Comparison of ENCODE assay signal across 9 mouse cellular contexts in genomic region chr11:69257807-69258206, GRCm38 (mm10). TPM values are rescaled to one million over a fixed set of nuclear protein-coding genes. Genes with fewer than 3 reads are reported as not detected.
DNase-seq lines count a peak whose midpoint lies in the region; ATAC-seq and TF ChIP-seq lines count a peak whose summit lies in the region.
"Had no signal": no experiment of that assay in that cellular context is flagged by ENCODE, and none has a peak within 500 bp of the region (broad histone marks: within the 10 kb centered on the region; RNA-seq: fewer than 3 reads in every experiment).

No protein-coding gene starts in this region.

- H3K27ac ChIP-seq in embryonic facial prominence, embryonic 11.5 days (replicated peaks; ENCODE audit: low read depth, low read length): no peak overlapping the region
- no peak overlapping the region for H3K27ac ChIP-seq in embryonic facial prominence, embryonic 10.5 days (replicated peaks)
- no peak overlapping the region for H3K27ac ChIP-seq in lung, postnatal 0 days (ENCODE audit: low read length)

- no peak for TF ChIP-seq CTCF in lung, adult 2 months (IDR thresholded peaks at IDR 0.05; ENCODE audit: insufficient read depth, low read length)
- TF ChIP-seq CTCF in lung, postnatal 0 days (IDR thresholded peaks at IDR 0.05): peak; percentile 64

- no peaks in the 10 kb centered on the region for H3K4me1 ChIP-seq in embryonic facial prominence, embryonic 11.5 days (ENCODE audit: control insufficient read depth, insufficient read depth, low read length)
- peaks cover 12% of the 10 kb centered on the region for H3K4me1 ChIP-seq in embryonic facial prominence, embryonic 10.5 days
- no peaks in the 10 kb centered on the region for H3K4me1 ChIP-seq in lung, adult 2 months (ENCODE audit: control insufficient read depth, insufficient read depth, low read length)
- no peaks in the 10 kb centered on the region for H3K4me1 ChIP-seq in lung, postnatal 0 days (ENCODE audit: insufficient read depth, low read depth, low read length)

- WGBS in embryonic facial prominence, embryonic 11.5 days: 49% methylated on average over 4 of the region's 4 CpGs
- WGBS in embryonic facial prominence, embryonic 10.5 days: 50% methylated on average over 4 of the region's 4 CpGs
- WGBS in lung, adult 2 months: 42% methylated on average over 4 of the region's 4 CpGs
- 45% methylated on average over 4 of the region's 4 CpGs for WGBS in lung, postnatal 0 days

- H3K9me3 ChIP-seq in embryonic facial prominence, embryonic 11.5 days (replicated peaks; ENCODE audit: control insufficient read depth, low read length): no peaks in the 10 kb centered on the region
- H3K9me3 ChIP-seq in embryonic facial prominence, embryonic 10.5 days: no peaks in the 10 kb centered on the region
- H3K9me3 ChIP-seq in lung, postnatal 0 days (ENCODE audit: low read length): no peaks in the 10 kb centered on the region

- TF ChIP-seq EP300 in lung, postnatal 0 days (IDR thresholded peaks at IDR 0.05): 0 out of 2 replicates have a peak, but pooled peaks have one; percentile 28

- no peak for TF ChIP-seq POLR2A in lung, adult 2 months (IDR thresholded peaks at IDR 0.05; ENCODE audit: borderline replicate concordance, extremely low read depth, low read depth, low read length)

- no peaks in the 10 kb centered on the region for H3K27me3 ChIP-seq in embryonic facial prominence, embryonic 11.5 days (ENCODE audit: control insufficient read depth, insufficient read depth, low read length)
- H3K27me3 ChIP-seq in embryonic facial prominence, embryonic 10.5 days (replicated peaks; ENCODE audit: low read depth, poor library complexity, severe bottlenecking): no peaks in the 10 kb centered on the region
- no peaks in the 10 kb centered on the region for H3K27me3 ChIP-seq in lung, postnatal 0 days (replicated peaks; ENCODE audit: insufficient read depth, low read length)

- ATAC-seq in embryonic facial prominence, embryonic 11.5 days (replicated peaks; ENCODE audit: insufficient number of reproducible peaks, low FRiP score, low TSS enrichment, low read depth): no peak
- ATAC-seq in lung, postnatal 0 days: peak; percentile 57

- H3K9ac ChIP-seq in embryonic facial prominence, embryonic 11.5 days (replicated peaks; ENCODE audit: low read length): no peak overlapping the region
- no peak overlapping the region for H3K9ac ChIP-seq in lung, postnatal 0 days (replicated peaks; ENCODE audit: low read depth)

- DNase-seq in embryonic facial prominence, embryonic 11.5 days (ENCODE audit: low spot score): peak; percentile 78
- no peak for DNase-seq in embryonic facial prominence, embryonic 10.5 days (ENCODE audit: low spot score)
- no peak for DNase-seq in lung, adult 2 months
- no peak for DNase-seq in lung, adult 18-20 months
- DNase-seq in embryo, embryonic 10 days (ENCODE audit: low spot score): peak; percentile 41
- DNase-seq in lung, postnatal 0 days (ENCODE audit: low spot score): peak; percentile 79
- DNase-seq in ovary, adult 18-20 months (ENCODE audit: low spot score): no peak
- DNase-seq in yolk sac, embryonic 10.5 days (ENCODE audit: low spot score): no peak

- H3K4me2 ChIP-seq in embryonic facial prominence, embryonic 11.5 days (ENCODE audit: low read depth, low read length): no peak overlapping the region
- no peak overlapping the region for H3K4me2 ChIP-seq in lung, postnatal 0 days (replicated peaks; ENCODE audit: low read depth, low read length)

- H3K4me3 ChIP-seq in embryonic facial prominence, embryonic 11.5 days (ENCODE audit: low read depth, low read length): no peak overlapping the region
- H3K4me3 ChIP-seq in embryonic facial prominence, embryonic 10.5 days: no peak overlapping the region
- H3K4me3 ChIP-seq in lung, adult 2 months (replicated peaks; ENCODE audit: extremely low read depth, low read depth, low read length): peak overlapping the region; percentile 37
- no peak overlapping the region for H3K4me3 ChIP-seq in lung, postnatal 0 days (ENCODE audit: low read depth, low read length)

- no peaks in the 10 kb centered on the region for H3K36me3 ChIP-seq in embryonic facial prominence, embryonic 11.5 days (replicated peaks; ENCODE audit: control insufficient read depth, insufficient read depth, low read depth, low read length)
- no peaks in the 10 kb centered on the region for H3K36me3 ChIP-seq in embryonic facial prominence, embryonic 10.5 days (replicated peaks)
- H3K36me3 ChIP-seq in lung, postnatal 0 days (ENCODE audit: insufficient read depth, low read length): no peaks in the 10 kb centered on the region

RNA-seq across cellular contexts. Expression of gene Gucy2e, which starts 21.0 kb away (rescaled TPM):
- 0.06 TPM in 1 of 2 replicates, not detected in the other for polyA plus RNA-seq in embryonic facial prominence, embryonic 11.5 days (2014; fragmentation: Nextera tagmentation; extraction: Ambion mirVana)
- polyA plus RNA-seq in embryonic facial prominence, embryonic 10.5 days (2016; fragmentation: Nextera tagmentation; extraction: Ambion mirVana): not detected in 2 replicates
- polyA plus RNA-seq in lung, adult 2 months (2012; rRNA removed): not detected in 2 replicates
- polyA plus RNA-seq in lung, postnatal 0 days (2015; fragmentation: Nextera tagmentation; extraction: Ambion mirVana): 0.04 TPM in 1 of 2 replicates, not detected in the other
- polyA plus RNA-seq: large intestine, adult 2 months had no signal

Comparison
In these comparisons a context has a peak if more than half of its experiments do, and no peak if none do; other contexts are left out.
1. DNase-seq: peak in embryonic facial prominence, embryonic 11.5 days (single experiment), embryo, embryonic 10 days (single experiment) and lung, postnatal 0 days (single experiment); none in embryonic facial prominence, embryonic 10.5 days (single experiment), lung, adult 2 months (single experiment), lung, adult 18-20 months (0 of 2), ovary, adult 18-20 months (single experiment) and yolk sac, embryonic 10.5 days (single experiment).